Mouse (Mus musculus) lung, postnatal 0 days (tissue): ENCODE data around the gene Ulk2.

Experiments used
- CTCF ChIP-seq: IDR thresholded peaks from 2 replicates; pipeline ENCODE4 v1.5.1; 2016; ENCODE audit warnings: antibody characterized with exemption, mild to moderate bottlenecking
- EP300 ChIP-seq: IDR thresholded peaks from 2 replicates; pipeline ENCODE4 v1.6.1; 2016; ENCODE audit warnings: antibody characterized with exemption, mild to moderate bottlenecking, control low read depth

- TF ChIP-seq CTCF (peak; percentile 58), EP300 (no peak)
Measured at GRCm38 (mm10) chr11:61882183-61882582, 27.3 kb upstream of the Ulk2 start.
